Mouse (Mus musculus) embryonic fibroblast, embryonic 13.5 days (primary cell): ENCODE measurements around the gene Kif1b.

Experiments used
- CTCF ChIP-seq: IDR thresholded peaks from 2 replicates; pipeline ENCODE4 v1.5.1; 2011; ENCODE audit warnings: mild to moderate bottlenecking, control low read depth, low read length, moderate library complexity, borderline replicate concordance; ENCODE audit not compliant: insufficient read depth
- POLR2A ChIP-seq: IDR thresholded peaks from 2 replicates; pipeline ENCODE4 v1.6.1; 2011; ENCODE audit warnings: low read depth, mild to moderate bottlenecking, control low read depth, low read length, moderate library complexity

GRCm38 (mm10) chr4:149131789-149132565 lies 175.5 kb downstream of the Kif1b start:
- TF ChIP-seq CTCF (no peak), POLR2A (no peak)
